8 mouse cellular contexts compared by ENCODE assay signal in genomic region chr3:95295321-95296102, GRCm38 (mm10). TPM values are rescaled to one million over a fixed set of nuclear protein-coding genes. Genes with fewer than 3 reads are reported as not detected.
DNase-seq lines count a peak whose midpoint lies in the region; ATAC-seq and TF ChIP-seq lines count a peak whose summit lies in the region.
"Had no signal": no experiment of that assay in that cellular context is flagged by ENCODE, and none has a peak within 500 bp of the region (broad histone marks: within the 10 kb centered on the region; RNA-seq: fewer than 3 reads in every experiment).

No protein-coding gene starts in this region.

- no peak overlapping the region for H3K27ac ChIP-seq in intestine, postnatal 0 days (ENCODE audit: low read depth, low read length)
- H3K27ac ChIP-seq in intestine, embryonic 16.5 days (ENCODE audit: low read length): no peak overlapping the region
- peak overlapping the region; percentile 63 for H3K27ac ChIP-seq in ES-Bruce4 (ENCODE audit: insufficient read depth, low read length)

- ATAC-seq in intestine, postnatal 0 days: no peak
- ATAC-seq in intestine, embryonic 16.5 days: no peak

- no peak overlapping the region for H3K9ac ChIP-seq in intestine, postnatal 0 days (ENCODE audit: low read depth, low read length)
- H3K9ac ChIP-seq in intestine, embryonic 16.5 days (ENCODE audit: low read depth, low read length): no peak overlapping the region
- H3K9ac ChIP-seq in ES-Bruce4 (ENCODE audit: low read depth, poor library complexity, severe bottlenecking): no peak overlapping the region

- DNase-seq in R1 (ENCODE audit: low read depth, low spot score): peak; percentile 84
- peak; percentile 29 to 52 for DNase-seq in kidney, postnatal 4 days
- DNase-seq in frontal cortex, adult 2 months (ENCODE audit: extremely low spot score in 1 of 2, low spot score in 1 of 2): no peak
- DNase-seq in spleen, adult 12 weeks (ENCODE audit: low spot score): no peak
- DNase-seq: gastrocnemius, postnatal 10 days had no signal

- no peak overlapping the region for H3K4me2 ChIP-seq in intestine, postnatal 0 days (replicated peaks; ENCODE audit: low read depth)
- no peak overlapping the region for H3K4me2 ChIP-seq in intestine, embryonic 16.5 days (ENCODE audit: low read depth, low read length)

- no peak for TF ChIP-seq POLR2A in ES-Bruce4 (IDR thresholded peaks at IDR 0.05; ENCODE audit: insufficient read depth, low read length)

- H3K27me3 ChIP-seq in intestine, postnatal 0 days (replicated peaks; ENCODE audit: control insufficient read depth, insufficient read depth, low read length): no peaks in the 10 kb centered on the region
- H3K27me3 ChIP-seq in intestine, embryonic 16.5 days (replicated peaks; ENCODE audit: control insufficient read depth, insufficient read depth, low read length): no peaks in the 10 kb centered on the region
- H3K27me3 ChIP-seq in ES-Bruce4 (ENCODE audit: control insufficient read depth, insufficient read depth, low read length, poor library complexity, severe bottlenecking): no peaks in the 10 kb centered on the region

- H3K4me3 ChIP-seq in intestine, postnatal 0 days (ENCODE audit: low read depth, low read length): no peak overlapping the region
- no peak overlapping the region for H3K4me3 ChIP-seq in intestine, embryonic 16.5 days (ENCODE audit: low read length)
- H3K4me3 ChIP-seq in ES-Bruce4 (ENCODE audit: low read depth, low read length): no peak overlapping the region

- peaks cover 21% of the 10 kb centered on the region for H3K36me3 ChIP-seq in intestine, postnatal 0 days (ENCODE audit: control insufficient read depth, insufficient read depth)
- peaks cover 9% of the 10 kb centered on the region; the same call in 1 of the 2 replicates for H3K36me3 ChIP-seq in intestine, embryonic 16.5 days (ENCODE audit: control insufficient read depth, insufficient read depth, low read length)
- peaks cover 12% of the 10 kb centered on the region for H3K36me3 ChIP-seq in ES-Bruce4 (ENCODE audit: control insufficient read depth, insufficient read depth, low read length, poor library complexity, severe bottlenecking)

- TF ChIP-seq EP300 in ES-Bruce4 (IDR thresholded peaks at IDR 0.05; ENCODE audit: insufficient read depth, low read depth, low read length): no peak

- H3K4me1 ChIP-seq in intestine, postnatal 0 days (replicated peaks; ENCODE audit: control insufficient read depth, insufficient read depth, low read length): no peaks in the 10 kb centered on the region
- H3K4me1 ChIP-seq in intestine, embryonic 16.5 days (ENCODE audit: control insufficient read depth, insufficient read depth, low read length): peaks cover 2% of the 10 kb centered on the region; the same call in 1 of the 2 replicates
- H3K4me1 ChIP-seq in ES-Bruce4 (ENCODE audit: control insufficient read depth, insufficient read depth, low read length): peaks cover 14% of the 10 kb centered on the region

- TF ChIP-seq CTCF in intestine, postnatal 0 days (IDR thresholded peaks at IDR 0.05; ENCODE audit: low read depth): 0 out of 2 replicates have a peak, but pooled peaks have one; percentile 3
- no peak for TF ChIP-seq CTCF in ES-Bruce4 (IDR thresholded peaks at IDR 0.05; ENCODE audit: low read depth, low read length)

- no peaks in the 10 kb centered on the region for H3K9me3 ChIP-seq in intestine, postnatal 0 days (ENCODE audit: control insufficient read depth)
- H3K9me3 ChIP-seq in intestine, embryonic 16.5 days (ENCODE audit: control insufficient read depth, low read length): no peaks in the 10 kb centered on the region
- no peaks in the 10 kb centered on the region for H3K9me3 ChIP-seq in ES-Bruce4 (replicated peaks; ENCODE audit: control insufficient read depth, insufficient read depth, low read length, poor library complexity, severe bottlenecking)

- WGBS in intestine, postnatal 0 days: 73% methylated on average over 11 of the region's 11 CpGs
- 77% methylated on average over 11 of the region's 11 CpGs for WGBS in intestine, embryonic 16.5 days

RNA-seq across cellular contexts. Expression of gene Anxa9, which starts 11.5 kb away (rescaled TPM):
- 2.0 and 2.3 TPM in 2 replicates for polyA plus RNA-seq in intestine, postnatal 0 days (2015; fragmentation: Nextera tagmentation; extraction: Ambion mirVana)
- polyA plus RNA-seq in intestine, embryonic 16.5 days (2015; fragmentation: Nextera tagmentation; extraction: Ambion mirVana): 1.9 and 2.0 TPM in 2 replicates
- 1.9 and 2.0 TPM in 2 replicates for polyA plus RNA-seq in ES-Bruce4 (2011; ENCODE audit: insufficient read depth, insufficient read length, low read depth, missing spikeins)
- polyA plus RNA-seq in frontal cortex, adult 2 months (2012; rRNA removed): 2.5 and 2.6 TPM in 2 replicates

RNA-seq across cellular contexts. Expression of gene Prune1, which starts 13.6 kb away (rescaled TPM):
- 9.2 and 10.1 TPM in 2 replicates for polyA plus RNA-seq in intestine, postnatal 0 days (2015; fragmentation: Nextera tagmentation; extraction: Ambion mirVana)
- polyA plus RNA-seq in intestine, embryonic 16.5 days (2015; fragmentation: Nextera tagmentation; extraction: Ambion mirVana): 15.0 and 16.1 TPM in 2 replicates
- 42.9 and 43.9 TPM in 2 replicates for polyA plus RNA-seq in ES-Bruce4 (2011; ENCODE audit: insufficient read depth, insufficient read length, low read depth, missing spikeins)
- 23.1 and 25.3 TPM in 2 replicates for polyA plus RNA-seq in frontal cortex, adult 2 months (2012; rRNA removed)

RNA-seq across cellular contexts. Expression of gene Mindy1, which starts 14.4 kb away (rescaled TPM):
- polyA plus RNA-seq in intestine, postnatal 0 days (2015; fragmentation: Nextera tagmentation; extraction: Ambion mirVana): 36.4 and 38.0 TPM in 2 replicates
- 39.8 and 41.4 TPM in 2 replicates for polyA plus RNA-seq in intestine, embryonic 16.5 days (2015; fragmentation: Nextera tagmentation; extraction: Ambion mirVana)
- 43.6 and 48.0 TPM in 2 replicates for polyA plus RNA-seq in ES-Bruce4 (2011; ENCODE audit: insufficient read depth, insufficient read length, low read depth, missing spikeins)
- polyA plus RNA-seq in frontal cortex, adult 2 months (2012; rRNA removed): 30.2 and 30.8 TPM in 2 replicates

RNA-seq across cellular contexts. Expression of gene Cers2, which starts 19.1 kb away (rescaled TPM):
- 109 and 120 TPM in 2 replicates for polyA plus RNA-seq in intestine, postnatal 0 days (2015; fragmentation: Nextera tagmentation; extraction: Ambion mirVana)
- polyA plus RNA-seq in intestine, embryonic 16.5 days (2015; fragmentation: Nextera tagmentation; extraction: Ambion mirVana): 165 and 168 TPM in 2 replicates
- polyA plus RNA-seq in ES-Bruce4 (2011; ENCODE audit: insufficient read depth, insufficient read length, low read depth, missing spikeins): 99.9 and 103 TPM in 2 replicates
- polyA plus RNA-seq in frontal cortex, adult 2 months (2012; rRNA removed): 93.9 and 99.4 TPM in 2 replicates

RNA-seq across cellular contexts. Expression of gene Bnipl, which starts 44.5 kb away (rescaled TPM):
- not detected in 2 replicates for polyA plus RNA-seq in intestine, postnatal 0 days (2015; fragmentation: Nextera tagmentation; extraction: Ambion mirVana)
- 0.51 and 0.72 TPM in 2 replicates for polyA plus RNA-seq in intestine, embryonic 16.5 days (2015; fragmentation: Nextera tagmentation; extraction: Ambion mirVana)
- 4.1 and 4.8 TPM in 2 replicates for polyA plus RNA-seq in ES-Bruce4 (2011; ENCODE audit: insufficient read depth, insufficient read length, low read depth, missing spikeins)
- 0.40 and 0.48 TPM in 2 replicates for polyA plus RNA-seq in frontal cortex, adult 2 months (2012; rRNA removed)

Comparison
In these comparisons a context has a peak if more than half of its experiments do, and no peak if none do; other contexts are left out.
1. DNase-seq: peak in R1 (single experiment) and kidney, postnatal 4 days (2 of 2); none in frontal cortex, adult 2 months (0 of 2) and spleen, adult 12 weeks (single experiment).